Mouse (Mus musculus) heart, embryonic 13.5 days (tissue): Measurements from ENCODE around the gene Tmc1. TPM values are rescaled to one million over a fixed set of nuclear protein-coding genes. Genes with fewer than 3 reads are reported as not detected.

Experiments
- polyA plus RNA-seq: library from polyadenylated mRNA; unstranded; fragments of >200 nt; fragmentation: Nextera tagmentation; extraction: Ambion mirVana; gene quantifications from 2 replicates; pipeline ENCODE4 v1.2.1, GENCODE M21; 2015

Gene Tmc1
- polyA plus RNA-seq, 1 experiment from 2014 or later, result 0.05 TPM

Other genes starting within 250 kb of the Tmc1 start
- gene Aldh1a7, start 226.6 kb downstream of the Tmc1 start, polyA plus RNA-seq, result 2.8 and 3.3 TPM in 2 replicates